Mouse (Mus musculus) Muller cell, postnatal 12 days (primary cell): ENCODE results near the gene Me3.

ENCODE experiments used
- DNase-seq: peaks from one replicate; pipeline ENCODE4 v3.0.0-alpha.2; 2015; ENCODE audit errors: inconsistent ontology term

The Me3 gene

DNA sequence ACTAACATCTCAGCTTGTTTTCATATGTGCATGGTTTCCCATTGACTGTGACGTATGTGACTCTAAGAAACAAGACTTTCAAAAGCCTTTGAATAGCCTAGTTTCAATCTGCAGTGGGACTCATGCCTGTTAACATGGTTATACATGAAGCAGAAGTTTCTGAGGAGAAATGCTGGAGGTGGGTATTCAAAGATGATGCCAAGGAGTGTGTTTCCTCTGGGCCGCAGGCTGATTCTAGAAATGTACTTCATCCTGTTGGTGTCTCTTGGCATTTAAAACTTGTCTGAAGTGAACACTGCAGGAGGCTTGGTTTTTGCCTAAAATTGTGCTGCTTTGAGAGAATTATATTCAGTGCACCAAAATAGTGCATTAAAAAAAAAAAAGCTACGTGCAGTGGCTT is 34.2 kb downstream of the Me3 start:
- no peak for DNase-seq

DNA sequence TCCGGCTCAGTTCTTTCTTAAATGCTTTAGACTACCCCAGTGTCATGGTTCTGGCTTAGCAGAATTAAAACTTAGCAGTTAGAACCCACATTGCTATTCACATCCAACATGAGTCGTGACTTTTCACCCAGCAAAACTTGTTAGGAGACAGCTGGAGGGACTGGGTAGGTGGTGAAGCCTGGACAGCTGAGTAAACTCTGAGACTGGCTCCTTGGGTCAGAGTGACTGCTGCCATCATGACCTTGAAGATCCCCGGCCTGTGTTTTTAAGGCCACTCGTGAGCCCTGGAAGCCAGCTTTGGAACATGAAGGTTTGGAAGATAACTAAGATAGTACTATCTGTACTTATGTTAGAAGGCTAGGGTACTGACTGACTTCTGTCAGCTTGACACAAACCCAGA is 35.4 kb downstream of the Me3 start:
- no peak for DNase-seq

DNA sequence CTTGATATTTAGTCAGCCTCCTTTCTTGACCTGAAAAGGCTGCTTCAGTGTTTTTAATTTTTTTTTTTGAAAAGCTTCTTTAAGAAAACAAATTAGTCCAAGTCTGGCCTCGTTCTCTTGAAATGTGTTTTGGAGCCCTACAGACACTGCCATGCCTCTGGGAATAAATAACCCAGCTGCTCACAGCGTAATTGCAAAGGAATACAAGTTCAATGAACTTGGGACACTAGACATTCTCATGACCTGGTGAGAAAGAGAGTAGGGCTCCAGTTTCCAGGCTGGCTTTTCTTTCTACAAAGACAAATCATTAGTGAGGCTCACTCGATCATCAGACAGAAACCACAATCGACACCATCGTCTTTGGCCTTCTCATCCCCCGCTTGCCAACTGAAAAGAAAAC is 37.3 kb downstream of the Me3 start:
- peak; percentile 79 for DNase-seq

DNA sequence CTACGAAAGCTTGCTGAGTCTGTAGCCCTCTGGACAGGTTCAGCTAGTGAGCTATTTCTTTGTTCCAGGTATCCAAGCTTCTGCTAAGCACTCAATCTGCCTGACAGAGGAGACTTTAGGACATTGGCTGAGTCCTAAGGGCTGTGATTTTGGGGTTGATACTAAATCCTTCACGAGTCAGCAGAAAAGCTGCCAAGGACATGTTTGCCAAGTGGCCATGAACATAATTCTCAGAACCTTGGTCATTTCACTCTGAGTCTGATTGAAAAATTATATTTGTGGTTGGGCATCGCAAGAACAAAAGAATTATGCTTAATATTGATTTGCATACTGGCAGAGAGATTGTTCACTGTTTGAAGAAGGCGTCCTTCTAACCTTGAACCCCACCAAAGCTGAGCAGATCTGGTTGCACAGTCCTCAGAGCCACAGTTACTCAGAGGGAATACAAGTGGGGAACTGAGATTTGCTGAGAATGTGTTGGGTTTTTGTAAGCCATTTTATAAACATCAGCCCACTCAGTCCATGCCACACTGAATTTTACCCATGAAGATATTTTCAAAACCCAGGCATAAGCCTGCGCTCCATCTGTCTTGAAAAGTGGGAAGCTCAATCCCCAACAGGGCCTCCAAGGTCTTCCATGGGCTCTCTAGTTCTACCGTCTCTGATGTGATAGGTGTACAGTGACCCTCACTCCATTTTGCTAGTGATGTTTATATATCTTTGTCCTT is 39.1 kb downstream of the Me3 start:
- no peak for DNase-seq

DNA sequence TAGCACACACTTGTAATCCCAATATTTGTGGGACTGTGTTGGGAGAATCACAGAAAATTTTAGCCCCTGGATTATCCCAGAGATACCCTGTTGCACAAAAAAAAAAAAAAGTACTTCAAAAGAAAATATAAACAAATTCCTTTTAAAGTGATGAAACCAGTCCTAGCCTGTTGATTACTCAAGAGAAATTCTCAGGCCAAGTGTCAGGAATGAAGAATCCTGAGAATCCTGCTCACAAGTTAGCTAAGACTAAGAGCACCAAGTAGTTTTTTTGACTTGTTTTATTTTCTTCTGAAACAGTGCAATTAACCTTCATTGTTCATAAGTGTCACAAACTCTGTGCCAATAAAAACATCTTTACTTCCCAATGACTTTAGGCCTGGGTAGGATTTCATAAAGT is 44.0 kb downstream of the Me3 start:
- DNase-seq, result peak; percentile 42

DNA sequence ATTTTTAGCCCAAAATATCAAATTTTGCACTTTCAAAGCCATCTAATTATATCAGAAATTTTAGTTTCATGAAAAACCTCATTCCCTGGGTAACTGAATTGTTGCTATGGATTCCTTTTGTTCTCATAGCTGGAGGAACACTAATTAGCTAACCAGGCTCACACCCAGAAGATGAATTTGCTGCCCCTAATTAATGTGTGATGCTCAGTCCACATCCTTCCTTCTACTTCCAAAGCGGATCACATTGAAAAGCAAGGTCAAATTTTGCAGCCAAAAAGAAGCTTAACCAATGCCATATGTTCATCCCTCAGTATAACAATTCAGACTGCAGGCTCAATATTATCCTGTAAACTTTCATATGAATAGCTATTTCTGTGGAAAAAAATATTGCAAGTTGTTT is 45.7 kb downstream of the Me3 start:
- peak; percentile 45 for DNase-seq

DNA sequence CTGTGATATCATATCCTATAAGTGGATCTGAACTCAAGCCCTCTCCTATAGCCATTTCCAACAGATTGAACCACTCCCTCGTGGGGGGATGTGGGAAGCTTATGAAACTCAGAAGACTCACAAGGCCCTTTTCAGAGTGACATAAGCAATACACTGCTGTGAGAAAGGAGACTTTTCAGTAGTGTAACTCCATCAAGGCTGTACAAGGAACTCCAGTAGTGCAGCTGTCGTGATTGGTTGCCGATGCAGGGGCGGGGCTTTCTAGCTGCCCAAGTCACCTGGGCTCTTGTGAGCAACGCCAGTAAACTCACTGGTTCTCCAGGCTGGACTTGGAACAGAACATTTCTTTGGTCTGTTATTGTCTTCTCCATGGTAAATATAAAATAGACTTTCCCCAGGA is 46.5 kb downstream of the Me3 start:
- DNase-seq, result no peak

DNA sequence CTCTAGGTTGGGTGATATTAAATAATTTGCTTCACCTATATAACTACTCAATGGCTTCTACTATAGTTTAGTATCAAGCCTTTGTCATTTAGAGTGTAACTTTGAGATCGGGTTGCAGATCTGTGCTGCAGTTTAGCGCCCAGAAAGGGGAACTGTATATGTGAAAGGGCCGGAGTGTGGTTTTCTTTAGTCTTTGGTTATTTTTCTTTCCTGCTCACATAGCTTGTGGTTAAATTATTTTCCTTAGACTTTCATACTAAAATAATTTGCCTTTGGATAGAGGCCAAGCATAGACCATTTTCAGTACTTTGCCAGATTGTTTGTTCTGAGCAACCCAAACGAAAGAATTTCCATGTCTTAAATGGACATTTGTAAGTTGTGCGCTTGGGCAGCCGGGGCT is 46.9 kb downstream of the Me3 start:
- DNase-seq, result peak; percentile 89

DNA sequence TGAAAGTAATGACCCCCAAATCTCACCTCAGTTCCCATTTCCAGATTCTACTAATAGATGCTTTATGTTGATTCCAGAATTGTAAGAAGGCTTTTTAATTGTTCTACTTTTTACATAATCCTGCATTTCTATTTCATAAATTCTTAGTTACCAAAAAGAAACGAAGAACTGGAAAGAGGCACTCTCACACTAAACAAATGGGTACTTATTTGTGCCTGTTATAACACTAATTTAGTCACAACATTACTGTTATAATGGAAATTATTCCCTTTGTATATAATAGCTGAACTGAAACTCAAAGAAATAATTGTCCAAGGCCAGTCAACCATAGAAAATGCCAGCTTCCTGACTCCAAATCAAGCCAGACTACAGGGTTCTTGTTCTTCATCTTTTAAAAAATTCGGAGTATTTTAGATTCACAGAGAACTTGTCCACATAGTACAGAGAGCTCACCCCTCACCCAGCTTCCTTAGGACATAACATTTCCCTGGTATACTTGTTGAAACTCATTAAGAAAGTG is 47.5 kb downstream of the Me3 start:
- DNase-seq, result peak; percentile 92

DNA sequence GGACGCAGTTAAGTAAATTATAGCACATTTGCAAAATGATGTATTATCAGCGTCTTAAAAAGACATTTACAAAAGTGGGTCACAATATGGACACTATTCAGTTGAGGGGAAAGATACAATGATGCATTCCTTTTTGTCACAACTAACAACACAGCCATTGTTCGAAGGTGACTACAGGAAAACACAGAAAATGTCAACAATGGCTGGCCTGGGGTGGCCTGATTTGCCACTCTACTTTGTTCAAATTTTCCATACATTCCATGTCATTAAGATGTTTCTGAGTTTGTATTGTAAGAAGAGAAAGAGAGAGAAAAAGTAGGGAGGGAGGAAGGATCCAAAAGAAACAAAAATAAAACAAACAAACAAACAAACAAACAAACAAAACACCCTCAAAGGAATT is 48.7 kb downstream of the Me3 start:
- peak; percentile 76 for DNase-seq

DNA sequence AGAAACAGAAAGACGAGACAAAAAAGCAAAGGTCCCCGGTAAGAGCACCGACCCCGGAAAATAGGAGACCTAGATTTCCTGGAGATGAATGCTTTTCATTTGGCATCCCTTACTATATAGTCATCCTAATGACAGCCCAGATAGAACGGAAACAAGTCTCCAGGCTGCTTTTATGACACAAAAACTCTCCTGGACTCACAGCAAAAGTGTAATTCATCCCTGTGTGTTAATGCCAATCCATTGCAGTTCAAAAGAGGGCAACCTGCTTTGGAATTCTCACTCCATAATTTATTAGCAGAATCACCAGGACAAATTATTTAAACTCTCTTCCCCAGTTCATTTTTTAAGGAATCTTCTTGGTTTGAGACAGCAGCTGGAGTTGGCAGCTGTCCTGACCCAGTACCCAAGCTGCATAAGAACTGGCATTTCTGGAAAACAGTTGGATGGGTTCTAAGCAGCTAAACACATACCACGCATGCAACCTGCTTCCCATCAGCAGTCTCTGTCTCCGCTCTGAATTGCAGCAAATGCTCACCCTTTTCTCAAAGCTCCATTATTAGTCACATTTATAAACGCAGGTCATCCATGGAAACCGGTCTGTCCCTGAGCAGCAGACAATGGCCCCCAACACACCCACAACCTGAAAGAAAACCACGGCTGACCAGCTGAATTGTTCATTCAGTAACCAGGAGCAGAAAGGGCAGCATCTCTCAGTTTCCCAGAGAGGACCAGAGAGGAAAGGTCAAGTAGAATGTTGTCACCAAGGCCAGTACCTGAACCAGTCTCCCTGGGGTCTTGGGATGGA is 49.7 kb downstream of the Me3 start:
- peak; percentile 69 for DNase-seq

DNA sequence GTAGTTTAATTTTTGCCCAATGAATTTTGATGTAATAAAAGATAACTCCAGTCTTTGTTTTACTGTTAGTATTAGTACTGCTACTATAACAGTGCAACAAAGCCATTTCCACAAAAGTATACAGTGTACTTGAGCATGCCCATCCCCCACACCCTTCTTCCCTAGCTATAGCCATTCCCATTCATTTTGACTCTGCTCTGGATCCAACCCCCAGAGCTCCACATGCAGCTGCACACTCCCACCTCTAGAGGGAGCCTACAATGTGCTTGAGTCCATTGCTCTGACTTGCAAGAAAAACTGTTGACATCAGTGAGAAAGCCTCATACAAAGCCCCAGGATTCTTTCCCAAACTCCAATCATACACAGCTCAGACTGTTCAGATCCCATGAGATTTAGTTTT is 66.0 kb downstream of the Me3 start:
- DNase-seq, result peak; percentile 28

DNA sequence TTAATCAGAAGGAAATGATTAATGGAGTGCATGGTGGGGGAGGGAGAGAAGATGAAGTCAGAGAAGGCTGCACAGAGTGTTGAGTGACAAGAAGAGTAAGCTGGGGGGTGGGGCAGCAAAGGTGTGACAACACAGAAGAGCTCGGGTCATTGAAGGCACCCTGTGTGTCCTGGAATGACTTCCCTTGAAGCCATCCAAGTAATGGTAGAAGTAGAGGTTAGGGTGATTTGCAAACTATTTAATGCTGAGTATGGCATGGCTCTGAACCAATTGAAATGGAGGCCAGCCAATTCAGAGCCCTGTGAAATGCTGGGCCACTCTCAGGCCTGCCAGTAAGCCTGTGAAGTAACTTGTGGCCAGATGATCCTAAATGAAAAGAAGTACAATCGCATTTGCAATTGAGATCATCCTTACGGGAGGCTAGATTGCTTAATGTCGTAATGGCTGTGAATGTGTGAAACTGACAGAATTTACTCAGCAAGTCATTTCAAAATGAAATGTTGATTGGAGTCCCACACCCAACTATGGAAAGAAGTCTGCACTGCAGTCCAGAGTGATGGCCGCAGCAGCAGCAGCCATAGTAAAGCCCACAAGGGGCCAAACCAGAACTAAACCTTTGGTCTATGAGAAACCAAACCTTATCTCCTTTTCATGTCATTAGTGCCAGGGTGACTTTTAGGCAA is 67.6 kb downstream of the Me3 start:
- DNase-seq, result peak; percentile 66

DNA sequence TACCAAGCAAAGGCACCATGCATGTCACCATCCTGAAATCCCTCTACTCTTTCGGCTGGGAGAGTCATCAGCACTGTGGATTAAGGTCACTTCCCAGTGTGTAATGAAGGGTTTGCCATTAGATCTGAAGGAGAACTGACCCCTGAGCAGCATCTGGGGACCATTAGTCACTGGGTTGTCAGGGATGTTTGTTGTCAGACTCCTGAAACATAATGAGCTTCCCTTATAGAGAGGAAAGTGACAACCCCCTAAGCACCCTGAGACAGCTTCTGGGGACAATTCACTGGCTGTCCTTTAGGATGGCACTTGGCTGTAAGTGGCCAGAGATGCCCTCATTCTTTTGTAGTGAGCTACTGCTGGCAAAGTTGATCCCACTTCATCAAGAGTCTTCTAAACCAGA is 68.3 kb downstream of the Me3 start:
- peak; percentile 58 for DNase-seq

DNA sequence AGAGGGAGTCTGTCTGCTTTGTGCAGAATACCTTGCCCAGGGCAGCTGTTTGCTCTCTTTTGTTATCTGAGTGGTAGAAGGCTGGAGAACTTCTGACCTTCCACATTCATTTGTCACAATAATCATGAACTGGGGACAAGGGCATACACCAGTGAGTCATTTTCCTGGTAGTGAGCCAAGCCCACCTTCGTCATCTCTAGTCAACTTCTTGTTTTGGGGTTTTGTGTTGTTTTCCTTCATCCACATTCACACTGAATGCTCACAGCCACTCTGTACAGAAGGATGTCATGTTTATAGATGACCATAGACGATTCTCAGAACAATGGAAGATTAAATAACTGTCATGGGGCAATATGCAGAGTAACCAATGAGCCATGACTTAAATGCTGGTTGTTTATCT is 78.6 kb downstream of the Me3 start:
- no peak for DNase-seq

DNA sequence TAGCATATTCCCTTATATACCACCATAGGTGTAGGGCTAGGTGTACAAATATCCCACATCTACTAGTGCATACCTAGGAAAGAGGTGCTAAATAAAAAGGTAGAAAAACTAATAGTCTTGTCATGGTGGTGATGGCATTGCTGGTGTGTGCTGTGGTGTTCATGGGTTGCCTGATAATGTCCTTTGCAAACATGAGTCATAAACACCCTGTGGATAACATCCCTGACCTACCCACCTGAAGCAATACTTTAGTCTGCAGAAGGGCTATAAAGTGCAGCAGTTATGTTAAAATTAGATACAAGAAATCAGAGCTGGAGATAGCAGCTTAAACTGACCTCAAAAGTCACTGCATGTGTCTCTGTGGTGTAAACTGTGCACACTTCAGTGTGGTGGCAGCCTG is 80.9 kb downstream of the Me3 start:
- no peak for DNase-seq

DNA sequence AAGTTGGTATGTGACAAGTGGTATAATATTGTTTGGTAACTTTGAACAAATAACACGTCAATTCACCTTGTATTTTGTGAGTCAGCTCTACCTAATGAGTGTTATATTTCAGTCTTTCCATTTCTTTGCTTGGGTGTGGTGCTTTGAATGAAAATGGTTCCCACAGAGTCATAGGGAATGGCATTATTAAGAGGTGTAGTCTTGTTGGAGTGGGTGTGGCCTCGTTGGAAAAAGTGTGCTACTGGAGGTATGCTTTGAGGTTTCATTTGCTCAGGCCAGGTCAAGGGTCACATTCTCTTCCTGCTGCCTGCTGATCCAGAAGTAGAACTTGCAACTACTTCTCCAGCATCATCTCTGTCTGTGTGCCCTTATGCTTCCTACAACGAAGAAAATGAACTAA is 84.0 kb downstream of the Me3 start:
- no peak for DNase-seq

DNA sequence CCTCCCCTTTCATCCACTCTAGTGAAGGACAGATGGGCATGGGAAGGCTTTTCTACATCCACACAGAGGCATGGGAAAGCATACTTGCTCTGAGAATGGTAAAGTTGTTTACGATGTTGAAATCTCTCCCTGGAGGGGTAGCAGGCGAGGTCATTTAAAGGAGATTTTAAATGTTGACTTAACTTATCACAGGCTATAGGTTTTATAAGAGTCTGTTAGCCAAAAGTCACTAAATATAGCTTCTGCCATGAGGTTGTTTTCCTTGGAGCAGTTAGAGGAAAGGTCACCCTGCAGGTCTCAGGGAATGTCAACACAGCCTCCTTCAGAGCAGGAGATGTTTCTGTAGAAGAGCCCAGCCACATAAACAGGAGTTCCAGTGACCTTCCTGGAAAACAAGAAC is 85.3 kb downstream of the Me3 start:
- no peak for DNase-seq

DNA sequence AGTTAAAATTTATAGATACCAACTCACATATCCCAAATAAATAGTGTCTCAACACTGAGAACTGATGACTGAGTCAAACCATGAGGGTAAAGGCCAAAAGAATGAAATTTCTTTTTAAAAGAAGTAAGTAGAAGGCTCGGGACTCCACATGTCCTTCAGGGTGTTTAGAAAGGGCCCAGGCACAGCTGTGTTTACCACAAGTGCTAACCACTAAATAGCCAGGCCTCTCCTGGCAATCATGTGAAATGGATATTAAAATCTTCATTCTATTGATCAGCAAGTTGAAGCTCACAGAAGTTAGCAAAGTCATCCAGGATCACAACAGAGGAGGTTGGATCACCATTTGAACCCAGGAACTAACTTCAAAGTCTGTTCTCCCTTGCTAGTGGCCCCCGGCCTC is 86.1 kb downstream of the Me3 start:
- no peak for DNase-seq

DNA sequence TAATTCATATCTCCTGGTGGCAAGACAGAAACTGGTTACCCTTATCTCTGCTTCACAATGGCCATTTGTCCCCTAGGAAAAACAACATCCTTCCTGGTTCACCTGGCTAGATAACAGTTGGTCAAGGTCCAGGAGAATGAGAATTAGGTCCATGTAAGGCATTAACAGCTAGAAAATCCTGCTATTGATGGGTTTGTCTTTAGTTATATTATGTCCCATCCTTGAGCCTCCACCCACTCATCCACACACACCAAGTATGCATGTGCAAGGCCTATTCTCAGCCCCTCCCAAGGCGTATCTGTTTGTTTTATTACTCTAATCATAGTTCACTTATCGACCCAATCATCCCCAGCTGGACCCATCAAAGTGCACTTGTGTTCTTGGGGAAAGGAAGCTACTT is 88.1 kb downstream of the Me3 start:
- no peak for DNase-seq

DNA sequence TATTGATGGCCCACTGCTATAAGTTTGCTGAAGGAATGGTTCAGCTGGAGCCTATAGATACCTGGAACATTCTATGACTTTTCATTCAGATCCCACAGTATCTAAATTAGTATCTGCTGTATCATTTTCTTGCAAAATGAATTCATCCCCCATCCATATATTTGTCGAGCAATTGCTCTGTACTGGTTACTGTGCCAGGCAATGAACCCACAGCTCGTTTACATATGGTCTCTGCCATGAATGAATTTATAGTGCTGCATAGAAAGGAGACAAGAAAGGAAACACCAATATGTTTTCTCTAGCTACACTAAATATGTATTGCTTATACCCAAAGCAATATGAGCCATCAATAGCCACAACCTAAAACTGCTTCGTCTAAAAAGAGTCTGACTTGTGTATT is 94.5 kb downstream of the Me3 start:
- DNase-seq, result no peak

DNA sequence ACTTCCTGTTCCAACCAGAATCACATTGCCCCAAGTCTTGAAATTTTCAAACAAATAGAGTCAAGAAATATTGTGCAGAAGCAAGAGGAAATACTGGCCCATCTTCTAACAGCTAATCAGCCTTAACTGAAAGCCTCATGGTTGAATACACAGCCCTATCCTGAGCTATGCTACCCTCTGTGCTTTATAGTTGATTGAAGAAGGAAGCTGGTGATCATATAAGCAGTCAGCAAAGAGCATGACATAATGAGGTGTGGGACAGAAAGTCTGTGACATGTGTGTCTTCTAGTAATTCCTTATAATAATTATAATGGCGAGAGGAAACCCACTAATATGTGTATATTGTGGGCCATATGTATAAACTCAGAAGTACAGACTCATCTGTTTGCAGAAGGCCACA is 95.4 kb downstream of the Me3 start:
- DNase-seq, result no peak

DNA sequence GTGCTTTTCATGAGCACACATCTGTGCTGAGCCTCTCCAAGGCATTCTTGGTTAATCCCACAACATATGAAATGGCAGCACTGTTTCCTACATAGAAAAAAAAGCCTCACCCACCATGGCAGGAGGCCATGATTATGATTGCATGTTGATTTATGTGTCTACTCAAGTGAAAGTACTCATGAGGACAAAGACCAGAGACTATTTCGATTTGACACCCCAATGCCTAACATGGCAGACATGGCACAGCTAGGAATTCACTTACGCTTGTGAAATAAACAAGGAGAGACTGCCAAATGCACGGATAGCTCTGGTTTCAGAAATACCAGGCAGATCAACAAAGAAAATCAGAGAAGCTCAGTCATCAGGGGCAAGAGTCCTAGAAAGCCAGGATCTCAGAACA is 96.2 kb downstream of the Me3 start:
- peak; percentile 69 for DNase-seq
